Mouse (Mus musculus) hematopoietic multipotent progenitor cell, adult 10-12 weeks (in vitro differentiated cells): ENCODE data around the gene Ankef1. TPM values are rescaled to one million over a fixed set of nuclear protein-coding genes. Genes with fewer than 3 reads are reported as not detected.

Experiments used
- polyA plus RNA-seq: library from polyadenylated mRNA; stranded (reverse); fragments of >175 nt; gene quantifications from 2 replicates; pipeline ENCODE4 v1.2.3, GENCODE M21; 2012; ENCODE audit warnings: low replicate concordance

The Ankef1 gene
- 0.25 TPM in 1 of 2 replicates, not detected in the other for polyA plus RNA-seq

DNA sequence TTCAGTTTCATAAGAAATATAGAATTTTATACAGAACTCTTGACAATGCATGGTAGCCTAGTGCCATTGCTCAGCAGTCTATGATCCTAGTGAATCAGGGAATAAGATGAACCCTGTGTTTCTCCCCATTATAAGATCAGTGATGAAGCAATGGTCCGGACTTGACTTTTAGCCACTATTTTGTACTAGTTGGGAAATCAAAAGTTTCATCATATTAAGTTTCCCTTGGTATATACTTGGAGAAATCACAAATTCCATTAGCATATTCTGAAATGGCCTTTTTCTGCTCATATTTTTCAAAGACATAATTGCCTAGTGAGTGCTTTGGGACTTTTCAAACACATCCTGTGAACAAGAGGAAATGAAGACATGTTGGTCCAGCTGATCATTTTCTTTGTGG is at the start of gene Ankef1:
Gene Ankef1 (plus strand): TSS at position 260 of the 400 bp plus-strand sequence.

Other genes starting within 250 kb of the Ankef1 start
- gene Pak7, start 113.9 kb upstream of the Ankef1 start, polyA plus RNA-seq, result not detected in 2 replicates
- gene Snap25, start 211.5 kb downstream of the Ankef1 start, polyA plus RNA-seq, result not detected in 2 replicates